Mouse (Mus musculus): ENCODE measurements around the gene Vps53.

DNA sequence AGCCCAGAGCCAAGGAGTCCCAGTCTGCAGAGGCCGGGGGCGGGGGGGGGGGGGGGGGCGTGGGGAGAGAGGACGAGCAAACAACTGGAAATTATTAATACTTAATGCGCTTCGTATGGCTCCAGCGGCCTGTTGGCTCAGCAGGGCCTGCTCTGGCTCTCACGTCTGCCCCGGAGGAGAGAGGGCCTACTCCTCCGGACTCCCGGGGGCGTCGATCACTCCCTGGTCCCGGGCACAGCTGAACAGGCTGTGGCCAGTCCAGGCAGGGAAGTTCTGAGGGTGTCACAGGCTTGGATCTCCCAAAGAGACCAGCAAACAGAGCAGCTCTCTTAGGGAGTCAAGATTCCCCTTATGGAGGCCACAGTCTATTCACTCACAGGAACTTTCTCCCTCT, 151.4 kb downstream of the Vps53 start:
- TF ChIP-seq CTCF (IDR thresholded peaks at IDR 0.05) (no peak), POLR2A (IDR thresholded peaks at IDR 0.05; ENCODE audit: insufficient read depth, low read depth, low read length) (no peak)

Data from heart, adult 2 months (tissue).